Mouse (Mus musculus) liver, embryonic 14.5 days (tissue): Measurements from ENCODE around the gene Lrrc43. TPM values are rescaled to one million over a fixed set of nuclear protein-coding genes. Genes with fewer than 3 reads are reported as not detected.

Experiments used
- ATAC-seq: fragments of 200-750 bp; cut with Nextera tagmentation; 2 replicates; pipeline ENCODE4 v1.8.0; 2017; ENCODE audit warnings: moderate number of reproducible peaks, mild to moderate bottlenecking, moderate library complexity; ENCODE audit not compliant: insufficient read depth
- DNase-seq, 3 experiments: peaks; one replicate each; pipeline ENCODE4 v3.0.0-alpha.2; 2012 to 2013; ENCODE audit warnings: low read depth in 3 of 3, low spot score in 3 of 3
- H3K27ac ChIP-seq: fragments of 300-500 bp; sonication (generic); 2 replicates; pipeline ENCODE4 v1.5.1; 2014; ENCODE audit warnings: moderate library complexity, mild to moderate bottlenecking, control low read depth, inconsistent platforms
- H3K27me3 ChIP-seq: fragments of 300-500 bp; sonication (generic); 2 replicates; pipeline ENCODE4 v1.6.1; 2014; ENCODE audit warnings: mild to moderate bottlenecking, low read length, moderate library complexity; ENCODE audit not compliant: control insufficient read depth, insufficient read depth
- H3K36me3 ChIP-seq: fragments of 300-500 bp; sonication (generic); replicated peaks from 2 replicates; pipeline ENCODE4 v1.6.1; 2014; ENCODE audit warnings: low read depth; ENCODE audit not compliant: control insufficient read depth, insufficient read depth
- H3K4me1 ChIP-seq, 2 experiments: fragments of 200-500 bp in 1 of 2; fragments of 300-500 bp in 1 of 2; sonication (generic) in 1 of 2; replicated peaks; 2 replicates each; pipeline ENCODE4 v1.6.1; 2012 to 2014; ENCODE audit warnings: antibody characterized with exemption in 1 of 2, inconsistent platforms in 1 of 2, low read length in 1 of 2; ENCODE audit not compliant: control insufficient read depth in 2 of 2, insufficient read depth in 2 of 2
- H3K4me2 ChIP-seq: fragments of 300-500 bp; sonication (generic); 2 replicates; pipeline ENCODE4 v1.6.1; 2014; ENCODE audit warnings: low read depth, mild to moderate bottlenecking, control low read depth, moderate library complexity
- H3K4me3 ChIP-seq, 2 experiments: fragments of 200-500 bp in 1 of 2; fragments of 300-500 bp in 1 of 2; sonication (generic) in 1 of 2; 2 replicates each; pipeline ENCODE4 v1.5.1; 2012 to 2014; ENCODE audit warnings: low read depth in 2 of 2, low read length in 2 of 2, mild to moderate bottlenecking in 2 of 2, control low read depth in 1 of 2, inconsistent platforms in 1 of 2, moderate library complexity in 1 of 2; ENCODE audit not compliant: insufficient read depth in 1 of 2
- H3K9ac ChIP-seq: fragments of 300-500 bp; sonication (generic); replicated peaks from 2 replicates; pipeline ENCODE4 v1.6.1; 2014; ENCODE audit warnings: mild to moderate bottlenecking, control low read depth, moderate library complexity
- H3K9me3 ChIP-seq: fragments of 300-500 bp; sonication (generic); 2 replicates; pipeline ENCODE4 v1.6.1; 2016; ENCODE audit warnings: low read length, mixed read lengths; ENCODE audit not compliant: control insufficient read depth
- CTCF ChIP-seq: IDR thresholded peaks from 2 replicates; pipeline ENCODE4 v1.5.1; 2016; ENCODE audit warnings: antibody characterized with exemption, low read depth, control low read depth
- EP300 ChIP-seq: IDR thresholded peaks from 2 replicates; pipeline ENCODE4 v1.6.1; 2016; ENCODE audit warnings: antibody characterized with exemption, low read depth
- WGBS: fragments of 180-500 bp; shearing (Covaris S2); extraction: QIAGEN DNeasy Blood & Tissue Kit; methylation state at CpG from one replicate; pipeline ENCODE4 v1.1.7; 2014; ENCODE audit not compliant: insufficient replicate concordance; 5-methylcytosine and 5-hydroxymethylcytosine counted together
- polyA plus RNA-seq, 2 experiments: library from polyadenylated mRNA; depleted of rRNA in 1 of 2; stranded (reverse) in 1 of 2; unstranded in 1 of 2; fragments of >200 nt; fragmentation: Nextera tagmentation in 1 of 2; extraction: Ambion mirVana in 1 of 2; gene quantifications; 2 replicates each; pipeline versions ENCODE4 v1.2.1 to v1.2.3; 2012 to 2014

The Lrrc43 gene
- polyA plus RNA-seq (2012; rRNA removed), result 0.02 TPM in 1 of 2 replicates, not detected in the other
- polyA plus RNA-seq (2014; fragmentation: Nextera tagmentation; extraction: Ambion mirVana), result not detected in 2 replicates

GRCm38 (mm10) chr5:123489112-123489785, at the start of gene Lrrc43, which contains the start of gene Il31:
Gene Lrrc43, plus strand, starts transcription at chr5:123489305.
Gene Il31, minus strand, starts transcription at chr5:123489489.
- no peak for TF ChIP-seq CTCF
- no peak for TF ChIP-seq EP300
- H3K27ac ChIP-seq, result no peak within 1 kb of the TSS
- no peak within 1 kb of the TSS for H3K4me3 ChIP-seq
- no peaks in the 10 kb centered on the region for H3K9me3 ChIP-seq
- no peaks in the 10 kb centered on the region for H3K36me3 ChIP-seq
- DNase-seq, result no peak
- no peak within 1 kb of the TSS for H3K4me2 ChIP-seq
- H3K27me3 ChIP-seq, result 0 out of 2 replicates have a peak, but pooled peaks cover 3% of the 10 kb centered on the region
- WGBS, result 10% methylated on average over 25 of the region's 25 CpGs
- H3K4me1 ChIP-seq, result no peaks in the 10 kb centered on the region
- no peak for ATAC-seq
- H3K9ac ChIP-seq, result no peak within 1 kb of the TSS

DNA sequence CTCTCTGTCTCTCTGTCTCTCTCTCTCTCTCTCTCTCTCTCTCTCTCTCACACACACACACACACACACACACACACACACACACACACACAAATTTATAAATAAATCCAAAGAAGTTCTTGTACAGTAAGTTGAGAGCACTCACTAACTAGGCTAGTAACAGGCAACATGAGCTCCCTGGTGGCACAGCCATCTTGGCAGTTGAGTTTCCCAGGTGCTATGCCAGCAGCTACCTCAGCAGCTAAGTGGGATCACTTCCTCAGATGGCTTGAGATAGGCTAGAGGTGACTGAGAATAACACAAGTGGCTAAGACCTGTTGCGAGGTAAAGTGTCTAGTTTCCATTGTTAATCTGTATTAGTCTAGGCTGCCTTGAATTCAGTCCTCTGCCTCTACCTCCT, 49.8 kb upstream of the Lrrc43 start:
- Histone ChIP-seq H3K27ac (no peak overlapping the region), H3K36me3 (no peaks in the 10 kb centered on the region; the same call in 1 of the 2 replicates), H3K4me2 (no peak overlapping the region), H3K9me3 (no peaks in the 10 kb centered on the region), H3K9ac (no peak overlapping the region), H3K4me1 (no peaks in the 10 kb centered on the region), H3K4me3 (no peak overlapping the region), H3K27me3 (no peaks in the 10 kb centered on the region)
- DNase-seq (no peak), ATAC-seq (no peak)
- TF ChIP-seq EP300 (no peak), CTCF (no peak)
- WGBS, result 70% methylated on average over 1 of the region's 1 CpGs

DNA sequence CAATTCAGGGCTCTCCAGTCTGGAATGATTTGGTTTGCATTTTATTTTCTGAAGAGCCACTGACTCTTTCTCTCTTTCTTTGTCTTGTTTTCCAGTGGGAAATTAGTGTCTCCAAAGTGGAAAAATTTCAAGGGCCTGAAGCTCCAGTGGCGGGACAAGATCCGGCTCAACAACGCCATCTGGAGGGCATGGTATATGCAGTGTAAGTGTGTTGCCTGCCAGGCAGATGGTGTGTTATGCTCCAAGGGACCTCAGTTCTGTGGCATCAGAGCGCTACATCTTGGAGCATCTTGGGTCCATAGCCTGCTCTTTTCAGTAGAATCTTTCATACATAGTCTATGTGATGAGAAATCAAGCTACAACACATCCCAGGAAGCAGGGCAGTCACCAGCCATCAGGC, 49.2 kb upstream of the Lrrc43 start:
- no peak overlapping the region for H3K27ac ChIP-seq
- H3K36me3 ChIP-seq, result no peaks in the 10 kb centered on the region; the same call in 1 of the 2 replicates
- H3K4me2 ChIP-seq, result no peak overlapping the region
- 74% methylated on average over 4 of the region's 4 CpGs for whole genome bisulfite sequencing
- no peak overlapping the region for H3K4me3 ChIP-seq
- no peak overlapping the region; the same call in 1 of the 2 replicates for H3K9ac ChIP-seq
- TF ChIP-seq EP300 (no peak), CTCF (peak; percentile 37)
- no peaks in the 10 kb centered on the region for H3K4me1 ChIP-seq
- no peak for DNase-seq
- no peaks in the 10 kb centered on the region for H3K9me3 ChIP-seq
- no peaks in the 10 kb centered on the region for H3K27me3 ChIP-seq
- no peak for ATAC-seq

GRCm38 (mm10) chr5:123440664-123441063, 48.4 kb upstream of the Lrrc43 start:
- TF ChIP-seq CTCF (0 out of 2 replicates have a peak, but pooled peaks have one; percentile 12), EP300 (no peak)
- Histone ChIP-seq H3K4me2 (no peak overlapping the region), H3K27ac (no peak overlapping the region), H3K9ac (no peak overlapping the region), H3K36me3 (no peaks in the 10 kb centered on the region; the same call in 1 of the 2 replicates), H3K4me3 (no peak overlapping the region), H3K27me3 (no peaks in the 10 kb centered on the region), H3K4me1 (no peaks in the 10 kb centered on the region), H3K9me3 (no peaks in the 10 kb centered on the region)
- DNase-seq, result no peak
- WGBS, result 68% methylated on average over 4 of the region's 4 CpGs
- no peak for ATAC-seq

DNA sequence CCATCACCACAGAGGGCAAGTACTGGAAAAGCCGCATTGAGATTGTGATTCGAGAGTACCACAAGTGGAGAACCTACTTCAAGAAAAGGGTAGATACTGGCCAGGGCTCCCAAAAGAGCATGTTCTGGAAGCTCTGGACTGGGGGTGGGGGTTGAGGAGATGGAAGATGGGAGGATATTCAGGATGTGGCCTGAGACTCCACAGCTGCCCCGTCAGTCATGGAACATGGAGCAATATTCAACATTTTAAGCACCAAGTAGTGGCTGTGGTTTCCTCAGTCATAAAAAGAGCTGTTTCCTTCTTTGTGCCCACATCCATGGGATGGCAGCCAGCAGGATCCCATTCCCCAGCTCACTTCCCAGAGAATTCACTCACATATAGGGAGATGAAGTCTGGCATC, 46.8 kb upstream of the Lrrc43 start:
- ATAC-seq, result no peak
- no peaks in the 10 kb centered on the region for H3K27me3 ChIP-seq
- 81% methylated on average over 3 of the region's 3 CpGs for WGBS

More for the DNA sequence above, 46.8 kb upstream of the Lrrc43 start:
- Histone ChIP-seq H3K9ac (no peak overlapping the region), H3K4me1 (no peaks in the 10 kb centered on the region), H3K4me2 (no peak overlapping the region), H3K27ac (no peak overlapping the region), H3K36me3 (no peaks in the 10 kb centered on the region; the same call in 1 of the 2 replicates), H3K9me3 (no peaks in the 10 kb centered on the region), H3K4me3 (no peak overlapping the region)
- DNase-seq, result no peak
- TF ChIP-seq CTCF, result no peak
- TF ChIP-seq EP300, result no peak
